Mouse (Mus musculus) naive thymus-derived CD4-positive, alpha-beta T cell, adult 2 months (primary cell): Measurements from ENCODE around the gene Ndufa6.
"Not testable (repeated sequence)": the region's sequence is repeated elsewhere in the genome, so short reads cannot be mapped to it uniquely, and the experiment has no call there.

Experiments used
- DNase-seq: peaks from one replicate; pipeline ENCODE4 v3.0.0-alpha.2; 2011; ENCODE audit warnings: low read depth

Ndufa6 gene

DNA sequence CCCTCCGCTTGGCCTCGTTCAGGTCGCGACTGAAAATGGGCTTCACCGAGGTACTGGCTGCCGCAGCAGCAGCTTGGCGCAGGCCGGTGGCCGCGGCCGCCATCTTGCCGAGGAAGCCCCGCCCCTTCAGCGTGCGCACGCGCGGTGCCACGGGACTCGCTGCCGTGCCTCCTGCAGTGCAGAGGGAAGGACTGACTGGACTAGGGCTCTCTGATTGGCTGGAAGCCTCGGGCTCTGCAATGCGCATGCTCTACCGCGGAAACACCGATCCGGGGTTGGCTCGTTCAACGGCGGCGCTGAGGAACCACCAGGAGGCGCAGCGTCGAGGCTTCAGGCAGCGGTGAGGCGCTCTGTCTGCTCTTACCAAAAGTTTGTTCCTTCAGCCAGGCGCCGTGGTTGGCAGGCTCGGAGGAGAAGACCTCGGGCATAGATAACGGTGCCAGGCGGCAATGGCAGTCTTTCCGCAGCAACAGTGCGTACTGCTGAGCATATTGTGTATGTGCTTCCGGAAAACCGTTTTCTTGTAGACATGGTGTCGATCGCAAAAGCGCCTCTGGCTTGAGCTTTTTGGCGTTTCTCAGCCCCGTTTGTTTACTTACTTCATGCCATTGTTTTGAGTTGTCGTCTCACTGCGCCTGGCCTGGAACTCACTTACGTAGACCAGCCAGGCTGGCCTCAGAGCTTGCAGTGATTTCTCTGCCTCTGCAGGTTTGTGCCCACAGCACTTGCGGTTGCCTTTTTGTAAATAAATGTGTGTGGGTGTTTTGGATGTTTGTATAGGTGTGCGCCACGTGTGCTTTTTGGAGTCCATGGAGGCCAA is at the start of gene Ndufa6:
Ndufa6 (minus strand) TSS at position 197 of the 820 bp plus-strand sequence.
- peak; percentile 100 for DNase-seq

- no peak for DNase-seq
Observed at GRCm38 (mm10) chr15:82403606-82404005, 49.5 kb upstream of the Ndufa6 start.

DNA sequence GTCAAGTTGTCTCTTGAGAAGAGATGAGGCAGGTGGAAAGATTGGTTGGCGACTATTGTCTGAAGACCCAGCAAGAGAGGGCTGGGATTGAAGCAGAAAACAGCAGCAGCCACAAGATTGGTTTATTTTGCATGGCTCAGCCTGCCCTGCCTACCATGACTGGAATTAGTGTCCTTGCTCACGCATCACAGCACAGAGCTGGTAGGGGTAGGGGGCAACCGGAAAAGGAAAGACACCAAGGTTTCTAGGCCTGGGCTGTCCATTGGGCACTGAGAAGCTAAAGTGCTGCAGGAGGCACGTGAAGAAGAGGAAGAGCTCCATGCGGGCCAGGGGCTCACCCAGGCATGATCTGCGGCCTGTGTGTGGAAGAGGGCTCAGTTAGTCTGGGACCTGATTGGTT is 48.6 kb upstream of the Ndufa6 start:
- DNase-seq: no peak

GRCm38 (mm10) chr15:82402106-82402505 is 48.0 kb upstream of the Ndufa6 start:
- no peak for DNase-seq

- no peak for DNase-seq
Observed at GRCm38 (mm10) chr15:82401516-82401915, 47.4 kb upstream of the Ndufa6 start.

- not testable (repeated sequence) for DNase-seq
Observed at GRCm38 (mm10) chr15:82395955-82396354, 41.8 kb upstream of the Ndufa6 start.

DNA sequence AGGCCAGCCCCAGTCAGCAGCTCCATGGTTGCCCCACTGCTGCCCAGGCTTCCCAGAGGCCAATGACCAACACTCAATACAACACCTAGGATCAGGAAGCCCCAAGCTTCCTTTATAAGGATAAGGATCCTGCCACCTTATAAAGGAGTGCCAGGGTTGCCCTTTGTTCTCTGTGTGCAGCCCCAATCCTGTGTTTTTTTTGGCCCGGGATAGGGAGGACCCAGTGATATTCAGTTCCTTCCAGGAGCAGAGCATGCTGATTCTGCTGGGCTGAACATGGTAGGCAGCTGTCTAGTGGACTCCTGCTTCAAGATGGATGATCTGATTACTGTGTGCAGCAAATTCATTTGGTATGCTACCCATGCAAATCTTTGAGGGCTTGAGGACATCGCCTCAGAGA is 39.8 kb upstream of the Ndufa6 start, which contains the start of gene Cyp2d11:
Cyp2d11 (minus strand) TSS at position 101 of the 400 bp plus-strand sequence.
- DNase-seq: not testable (repeated sequence)

DNA sequence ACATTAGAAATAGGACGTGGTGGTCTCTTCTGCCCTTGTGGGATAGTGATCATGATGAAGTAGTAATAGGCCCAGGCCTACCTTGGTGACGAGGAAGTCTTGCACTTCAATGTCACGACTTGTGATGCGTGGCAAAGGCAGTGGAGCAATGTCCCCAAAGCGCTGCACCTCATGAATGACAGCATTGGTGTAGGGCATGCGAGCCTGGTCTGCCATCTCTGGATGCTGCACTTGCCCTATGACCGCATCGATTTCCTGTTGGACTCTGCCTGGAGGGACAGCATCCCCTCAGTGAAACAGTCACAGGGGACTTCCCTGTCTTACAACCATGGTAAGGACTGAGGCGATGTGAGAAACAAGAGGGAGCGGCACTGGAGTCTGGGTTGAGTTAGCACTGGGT is 35.8 kb upstream of the Ndufa6 start:
- DNase-seq: not testable (repeated sequence)

DNA sequence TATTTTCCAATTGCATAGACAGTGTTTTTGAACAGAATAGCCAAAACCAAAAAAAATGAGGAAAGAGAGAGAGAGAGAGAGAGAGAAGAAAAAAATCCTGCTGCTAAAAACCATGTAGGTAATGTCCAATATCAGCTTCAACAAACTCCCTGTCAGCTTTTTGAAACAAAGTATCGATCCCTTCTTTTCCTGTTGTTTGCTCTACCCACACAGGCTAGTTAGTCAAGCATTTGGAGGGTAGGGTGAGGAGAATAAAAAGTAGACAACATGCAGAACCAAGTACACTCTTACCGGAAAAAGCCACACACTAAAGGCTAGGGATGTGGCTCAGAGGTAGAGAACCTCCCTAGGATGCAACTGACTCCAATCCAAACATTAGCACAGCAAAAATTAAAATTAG is 31.6 kb upstream of the Ndufa6 start:
- no peak for DNase-seq

DNA sequence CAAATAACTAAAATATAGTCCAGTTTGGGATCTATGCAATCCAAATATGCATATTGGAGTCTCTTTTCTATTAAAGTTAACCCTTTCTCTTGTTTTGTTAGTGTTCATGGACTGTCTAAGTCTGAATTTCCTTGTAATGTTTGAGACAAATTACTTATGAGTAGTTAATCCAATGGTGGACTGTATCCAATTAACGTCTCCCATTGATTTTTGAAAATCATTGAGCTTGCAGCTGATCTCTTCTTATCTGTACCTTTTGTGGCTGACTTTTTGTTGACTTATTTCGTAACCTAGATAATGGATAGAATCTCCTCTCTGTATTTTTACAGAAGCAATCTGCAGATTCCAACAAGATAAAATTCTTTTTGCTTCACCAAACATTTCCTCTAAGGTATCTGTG is 28.3 kb upstream of the Ndufa6 start:
- DNase-seq: no peak

- DNase-seq: no peak
Observed at GRCm38 (mm10) chr15:82380714-82381062, 26.6 kb upstream of the Ndufa6 start.

GRCm38 (mm10) chr15:82379871-82380713 is 26.0 kb upstream of the Ndufa6 start, which contains the start of gene Cyp2d22:
Cyp2d22 (minus strand) TSS chr15:82380260.
- DNase-seq: peak; percentile 67

GRCm38 (mm10) chr15:82379511-82379870 is 25.4 kb upstream of the Ndufa6 start:
- no peak for DNase-seq

DNA sequence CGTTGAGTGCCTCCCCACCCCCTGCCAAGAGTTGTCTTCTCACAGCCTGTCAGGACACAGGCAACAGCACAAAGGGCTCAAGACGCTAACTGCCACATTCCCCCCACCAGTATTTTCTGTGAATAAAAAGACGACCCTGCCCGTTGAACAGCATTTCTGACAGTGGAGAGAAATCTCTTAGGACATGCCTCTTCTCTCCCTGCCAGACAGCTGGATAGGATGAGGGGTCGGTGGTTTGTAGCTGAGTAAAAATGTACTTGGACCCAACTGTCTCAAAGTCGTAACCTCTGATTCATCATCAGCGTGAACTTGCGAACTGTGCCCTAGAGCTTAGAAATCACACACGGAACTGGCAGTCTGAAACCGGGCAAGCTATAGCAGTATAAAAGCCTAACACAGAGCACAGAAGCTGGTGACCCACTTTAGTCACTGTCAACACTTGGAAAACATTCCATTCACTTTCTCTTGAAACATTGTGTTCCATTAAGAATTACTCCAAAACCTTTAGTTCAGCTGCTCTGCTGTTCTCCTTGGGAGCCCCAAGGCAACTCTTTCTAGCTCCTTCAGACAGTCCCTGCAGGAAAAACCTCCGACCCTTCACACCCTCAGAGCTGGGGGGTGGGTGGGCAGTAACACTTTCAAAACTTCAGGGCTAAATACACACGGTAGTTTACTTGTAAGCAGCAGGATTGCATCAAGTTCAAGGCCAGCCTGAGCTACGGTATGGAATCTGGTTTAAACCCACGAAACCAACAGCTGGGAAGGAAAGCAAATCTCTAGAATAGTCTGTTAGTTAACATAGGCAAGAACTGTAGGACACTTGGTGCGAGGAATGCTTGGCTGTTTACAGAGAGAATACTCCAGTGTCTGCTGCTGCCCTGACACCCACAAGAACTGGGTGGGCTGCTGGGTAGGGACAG is 24.4 kb upstream of the Ndufa6 start:
- DNase-seq: no peak

DNA sequence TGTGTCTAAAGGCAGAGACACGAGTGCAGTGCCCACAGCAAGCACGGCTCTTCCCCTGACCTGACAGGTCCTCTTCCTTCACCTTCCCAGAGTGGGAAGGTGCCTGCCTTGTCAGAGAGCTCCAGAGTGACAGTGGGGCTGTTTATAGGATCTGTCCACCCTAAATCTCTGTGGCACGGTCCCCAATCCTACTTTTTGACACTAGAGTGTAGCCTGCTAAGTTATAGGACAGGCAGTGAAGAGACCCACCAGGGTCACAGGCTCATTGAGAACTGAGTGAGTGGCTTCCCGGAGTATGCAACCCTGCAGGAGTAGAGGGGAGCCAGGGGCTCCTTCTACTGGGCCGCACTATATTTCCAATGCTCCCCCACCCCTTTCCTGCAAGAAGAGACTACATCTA is 23.6 kb upstream of the Ndufa6 start:
- DNase-seq: no peak

GRCm38 (mm10) chr15:82376393-82377138 is 22.4 kb upstream of the Ndufa6 start:
- no peak for DNase-seq

GRCm38 (mm10) chr15:82375855-82376254 is 21.7 kb upstream of the Ndufa6 start:
- no peak for DNase-seq

DNA sequence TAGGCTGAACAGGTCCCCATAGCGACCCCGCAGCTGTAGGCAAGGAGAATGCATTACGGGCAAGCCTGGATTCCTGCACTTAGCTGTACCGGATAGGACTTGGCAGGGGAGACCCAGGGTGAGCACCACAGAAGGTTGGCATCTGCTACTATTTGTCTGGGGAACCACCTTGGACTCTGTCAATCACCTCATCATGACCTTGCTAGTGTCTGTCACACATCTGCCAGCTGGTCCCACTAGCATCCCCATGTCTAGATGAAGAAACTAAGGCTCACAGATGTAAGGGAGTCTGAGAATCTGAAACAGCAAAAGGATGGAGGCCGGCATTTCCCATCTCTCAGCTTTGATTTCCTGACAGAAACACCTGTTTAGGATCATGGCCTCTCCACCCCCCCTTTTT is 20.3 kb upstream of the Ndufa6 start:
- no peak for DNase-seq

- DNase-seq: no peak
Observed at GRCm38 (mm10) chr15:82372991-82373390, 18.9 kb upstream of the Ndufa6 start.

- DNase-seq: no peak
Observed at GRCm38 (mm10) chr15:82372446-82372845, 18.3 kb upstream of the Ndufa6 start.

- DNase-seq: no peak
Observed at GRCm38 (mm10) chr15:82368851-82369250, 14.7 kb upstream of the Ndufa6 start.
